Mouse (Mus musculus) thymus, postnatal 0 days (tissue): ENCODE measurements around the gene Fam160a1. TPM values are rescaled to one million over a fixed set of nuclear protein-coding genes. Genes with fewer than 3 reads are reported as not detected.

Experiments
- DNase-seq: peaks from one replicate; pipeline ENCODE4 v3.0.0-alpha.2; 2015; ENCODE audit warnings: low spot score
- polyA plus RNA-seq: library from polyadenylated mRNA; unstranded; fragments of >200 nt; fragmentation: Nextera tagmentation; extraction: Ambion mirVana; gene quantifications from 2 replicates; pipeline ENCODE4 v1.2.1, GENCODE M21; 2015

Gene Fam160a1
- polyA plus RNA-seq: 2.3 and 2.8 TPM in 2 replicates

GRCm38 (mm10) chr3:85817191-85817590 is at the start of gene Fam160a1:
TSS of gene Fam160a1 (minus strand) at chr3:85817291.
- no peak for DNase-seq

GRCm38 (mm10) chr3:85863996-85864395 is 46.9 kb upstream of the Fam160a1 start:
- DNase-seq: no peak

- no peak for DNase-seq
Observed at GRCm38 (mm10) chr3:85862886-85863285, 45.8 kb upstream of the Fam160a1 start.

- no peak for DNase-seq
Observed at GRCm38 (mm10) chr3:85860996-85861395, 43.9 kb upstream of the Fam160a1 start.

GRCm38 (mm10) chr3:85859311-85859710 is 42.2 kb upstream of the Fam160a1 start:
- no peak for DNase-seq

GRCm38 (mm10) chr3:85858140-85859135 is 41.3 kb upstream of the Fam160a1 start:
- peak; percentile 15 for DNase-seq

GRCm38 (mm10) chr3:85857083-85857482 is 40.0 kb upstream of the Fam160a1 start:
- DNase-seq: no peak

GRCm38 (mm10) chr3:85855947-85856346 is 38.9 kb upstream of the Fam160a1 start:
- DNase-seq: no peak

GRCm38 (mm10) chr3:85855043-85855442 is 38.0 kb upstream of the Fam160a1 start:
- no peak for DNase-seq

GRCm38 (mm10) chr3:85854143-85854542 is 37.1 kb upstream of the Fam160a1 start:
- no peak for DNase-seq

GRCm38 (mm10) chr3:85853715-85854114 is 36.6 kb upstream of the Fam160a1 start:
- no peak for DNase-seq

GRCm38 (mm10) chr3:85850079-85850478 is 33.0 kb upstream of the Fam160a1 start:
- DNase-seq: no peak

GRCm38 (mm10) chr3:85846316-85846715 is 29.2 kb upstream of the Fam160a1 start:
- DNase-seq: no peak

- no peak for DNase-seq
Observed at GRCm38 (mm10) chr3:85845341-85845740, 28.2 kb upstream of the Fam160a1 start.

GRCm38 (mm10) chr3:85842881-85843218 is 25.8 kb upstream of the Fam160a1 start:
- DNase-seq: no peak

GRCm38 (mm10) chr3:85842177-85842880 is 25.2 kb upstream of the Fam160a1 start:
- no peak for DNase-seq

- no peak for DNase-seq
Observed at GRCm38 (mm10) chr3:85841454-85842176, 24.5 kb upstream of the Fam160a1 start.

- no peak for DNase-seq
Observed at GRCm38 (mm10) chr3:85833627-85834026, 16.5 kb upstream of the Fam160a1 start.

GRCm38 (mm10) chr3:85832490-85833155 is 15.5 kb upstream of the Fam160a1 start:
- no peak for DNase-seq

- no peak for DNase-seq
Observed at GRCm38 (mm10) chr3:85831785-85832184, 14.7 kb upstream of the Fam160a1 start.

GRCm38 (mm10) chr3:85829047-85829446 is 12.0 kb upstream of the Fam160a1 start:
- DNase-seq: no peak
